Mouse (Mus musculus): ENCODE data around the gene H1foo.

Gene H1foo

GRCm38 (mm10) chr6:115927292-115928242 is 17.2 kb upstream of the H1foo start:
- DNase-seq (ENCODE audit: low spot score in 2 of 2): no peak

- no peak for DNase-seq (ENCODE audit: low spot score in 2 of 2)
Measured at GRCm38 (mm10) chr6:115930018-115930417, 14.7 kb upstream of the H1foo start.

- DNase-seq (ENCODE audit: low spot score in 2 of 2): no peak
Measured at GRCm38 (mm10) chr6:115931639-115932038, 13.1 kb upstream of the H1foo start, which contains the start of gene Rho. Gene Rho (plus strand): TSS chr6:115931748.

GRCm38 (mm10) chr6:115932391-115932790 is 12.3 kb upstream of the H1foo start:
- DNase-seq (ENCODE audit: low spot score in 2 of 2): no peak

- DNase-seq (ENCODE audit: low spot score in 2 of 2): no peak
Measured at GRCm38 (mm10) chr6:115935544-115935943, 9.2 kb upstream of the H1foo start.

- DNase-seq (ENCODE audit: low spot score in 2 of 2): no peak
Measured at GRCm38 (mm10) chr6:115938011-115938410, 6.7 kb upstream of the H1foo start.

- no peak for DNase-seq (ENCODE audit: low spot score in 2 of 2)
Measured at GRCm38 (mm10) chr6:115938798-115939197, 5.9 kb upstream of the H1foo start.

GRCm38 (mm10) chr6:115940603-115941002 is 4.1 kb upstream of the H1foo start:
- no peak for DNase-seq (ENCODE audit: low spot score in 2 of 2)

GRCm38 (mm10) chr6:115941128-115941527 is 3.6 kb upstream of the H1foo start:
- no peak for DNase-seq (ENCODE audit: low spot score in 2 of 2)

- DNase-seq (ENCODE audit: low spot score in 2 of 2): no peak
Measured at GRCm38 (mm10) chr6:115943498-115944427, 975 bp upstream of the H1foo start.

- DNase-seq (ENCODE audit: low spot score in 2 of 2): no peak
Measured at GRCm38 (mm10) chr6:115945633-115946032, 895 bp downstream of the H1foo start.

GRCm38 (mm10) chr6:115946389-115946788 is 1.7 kb downstream of the H1foo start:
- no peak for DNase-seq (ENCODE audit: low spot score in 2 of 2)

- no peak for DNase-seq (ENCODE audit: low spot score in 2 of 2)
Measured at GRCm38 (mm10) chr6:115954506-115955074, 9.9 kb downstream of the H1foo start.

- DNase-seq (ENCODE audit: low spot score in 2 of 2): no peak
Measured at GRCm38 (mm10) chr6:115955169-115955568, 10.4 kb downstream of the H1foo start.

- no peak for DNase-seq (ENCODE audit: low spot score in 2 of 2)
Measured at GRCm38 (mm10) chr6:115955664-115956063, 10.9 kb downstream of the H1foo start.

GRCm38 (mm10) chr6:115956418-115956921 is 11.7 kb downstream of the H1foo start:
- no peak for DNase-seq (ENCODE audit: low spot score in 2 of 2)

GRCm38 (mm10) chr6:115956922-115957601 is 12.3 kb downstream of the H1foo start:
- no peak for DNase-seq (ENCODE audit: low spot score in 2 of 2)

GRCm38 (mm10) chr6:115957681-115958080 is 12.9 kb downstream of the H1foo start:
- no peak for DNase-seq (ENCODE audit: low spot score in 2 of 2)

GRCm38 (mm10) chr6:115958445-115958844 is 13.7 kb downstream of the H1foo start:
- DNase-seq (ENCODE audit: low spot score in 2 of 2): no peak

- no peak for DNase-seq (ENCODE audit: low spot score in 2 of 2)
Measured at GRCm38 (mm10) chr6:115959151-115959691, 14.5 kb downstream of the H1foo start.

- no peak for DNase-seq (ENCODE audit: low spot score in 2 of 2)
Measured at GRCm38 (mm10) chr6:115960322-115960721, 15.6 kb downstream of the H1foo start.

Data from natural killer cell, adult 2 months (primary cell).